Mouse (Mus musculus) liver, adult (tissue): Measurements from ENCODE around the gene Zfp820.

Source experiments
- GATA4 ChIP-seq: IDR thresholded peaks from 2 replicates; pipeline ENCODE4 v1.6.1; 2014; ENCODE audit warnings: mild to moderate bottlenecking, low read length; ENCODE audit not compliant: insufficient replicate concordance

Gene Zfp820

GRCm38 (mm10) chr17:21845545-21846321 lies at the start of gene Zfp820:
Zfp820 (minus strand) TSS chr17:21845772.
- no peak for TF ChIP-seq GATA4

GRCm38 (mm10) chr17:21871256-21871655 lies 25.7 kb upstream of the Zfp820 start:
- TF ChIP-seq GATA4 = no peak

- TF ChIP-seq GATA4 = no peak
These were observed 7.1 kb downstream of the Zfp820 start for GRCm38 (mm10) chr17:21838510-21838909.

- no peak for TF ChIP-seq GATA4
These were observed 53.3 kb downstream of the Zfp820 start for GRCm38 (mm10) chr17:21792256-21792655.

GRCm38 (mm10) chr17:21770336-21770735 lies 75.2 kb downstream of the Zfp820 start:
- TF ChIP-seq GATA4 = no peak
